Mouse (Mus musculus) lung, postnatal 0 days (tissue): Measurements from ENCODE around the gene Ube2q1. TPM values are rescaled to one million over a fixed set of nuclear protein-coding genes. Genes with fewer than 3 reads are reported as not detected.

Source experiments
- ATAC-seq: fragments of 200-750 bp; cut with Nextera tagmentation; 2 replicates; pipeline ENCODE4 v1.8.0; 2017; ENCODE audit warnings: moderate library complexity
- DNase-seq: peaks from one replicate; pipeline ENCODE4 v3.0.0-alpha.2; 2016; ENCODE audit warnings: low spot score
- H3K27ac ChIP-seq: fragments of 300-500 bp; sonication (generic); 2 replicates; pipeline ENCODE4 v1.5.1; 2014; ENCODE audit warnings: antibody characterized with exemption, mild to moderate bottlenecking, low read length, mixed read lengths
- H3K27me3 ChIP-seq: fragments of 300-500 bp; sonication (generic); replicated peaks from 2 replicates; pipeline ENCODE4 v1.6.1; 2014; ENCODE audit warnings: low read length, mixed read lengths; ENCODE audit not compliant: insufficient read depth
- H3K36me3 ChIP-seq: fragments of 300-500 bp; sonication (generic); 2 replicates; pipeline ENCODE4 v1.6.1; 2014; ENCODE audit warnings: low read length, mixed read lengths; ENCODE audit not compliant: insufficient read depth
- H3K4me1 ChIP-seq: fragments of 300-500 bp; sonication (generic); 2 replicates; pipeline ENCODE4 v1.6.1; 2014; ENCODE audit warnings: antibody characterized with exemption, low read depth, low read length, mixed read lengths; ENCODE audit not compliant: insufficient read depth
- H3K4me2 ChIP-seq: fragments of 300-500 bp; sonication (generic); replicated peaks from 2 replicates; pipeline ENCODE4 v1.6.1; 2014; ENCODE audit warnings: low read depth, mild to moderate bottlenecking, low read length, moderate library complexity, mixed read lengths
- H3K4me3 ChIP-seq: fragments of 300-500 bp; sonication (generic); 2 replicates; pipeline ENCODE4 v1.5.1; 2014; ENCODE audit warnings: low read depth, low read length
- H3K9ac ChIP-seq: fragments of 300-500 bp; sonication (generic); replicated peaks from 2 replicates; pipeline ENCODE4 v1.6.1; 2014; ENCODE audit warnings: low read depth, mild to moderate bottlenecking
- H3K9me3 ChIP-seq: fragments of 300-500 bp; sonication (generic); 2 replicates; pipeline ENCODE4 v1.6.1; 2016; ENCODE audit warnings: low read length, mixed read lengths
- CTCF ChIP-seq: IDR thresholded peaks from 2 replicates; pipeline ENCODE4 v1.5.1; 2016; ENCODE audit warnings: antibody characterized with exemption, mild to moderate bottlenecking
- EP300 ChIP-seq: IDR thresholded peaks from 2 replicates; pipeline ENCODE4 v1.6.1; 2016; ENCODE audit warnings: antibody characterized with exemption, mild to moderate bottlenecking, control low read depth
- WGBS: fragments of 180-500 bp; shearing (Covaris S2); extraction: QIAGEN DNeasy Blood & Tissue Kit; methylation state at CpG from one replicate; pipeline ENCODE4 v1.1.7; 2014; 5-methylcytosine and 5-hydroxymethylcytosine counted together
- polyA plus RNA-seq: library from polyadenylated mRNA; unstranded; fragments of >200 nt; fragmentation: Nextera tagmentation; extraction: Ambion mirVana; gene quantifications from 2 replicates; pipeline ENCODE4 v1.2.1, GENCODE M21; 2015

Gene Ube2q1
- polyA plus RNA-seq, 1 experiment from 2014 or later, result 12.4 TPM

DNA sequence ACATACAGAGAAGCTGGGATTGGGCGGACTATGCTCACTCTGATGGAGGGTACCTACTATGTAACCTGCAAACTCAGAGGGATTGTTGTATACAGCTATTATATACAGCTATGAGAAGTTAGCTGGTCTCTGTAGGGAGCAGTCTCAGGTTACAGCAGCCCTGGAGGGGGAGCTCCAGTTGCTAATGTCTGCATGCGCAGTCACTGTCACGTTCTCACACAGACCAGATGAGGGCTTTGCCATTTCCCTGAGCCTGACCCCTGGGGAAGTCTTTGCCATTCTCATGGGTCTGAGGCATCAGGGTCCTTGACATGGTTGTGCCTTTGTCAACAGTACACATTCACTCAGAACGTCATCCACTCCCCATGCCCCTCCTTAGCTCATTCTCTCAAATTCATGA is 31.8 kb downstream of the Ube2q1 start:
- WGBS, result 58% methylated on average over 4 of the region's 4 CpGs
- ATAC-seq, result no peak
- no peak overlapping the region for H3K27ac ChIP-seq
- TF ChIP-seq CTCF, result no peak
- TF ChIP-seq EP300, result no peak
- no peaks in the 10 kb centered on the region for H3K36me3 ChIP-seq
- no peak for DNase-seq
- H3K9me3 ChIP-seq, result no peaks in the 10 kb centered on the region
- H3K27me3 ChIP-seq, result no peaks in the 10 kb centered on the region
- H3K4me2 ChIP-seq, result no peak overlapping the region
- no peaks in the 10 kb centered on the region; the same call in 1 of the 2 replicates for H3K4me1 ChIP-seq
- no peak overlapping the region for H3K9ac ChIP-seq
- no peak overlapping the region for H3K4me3 ChIP-seq

DNA sequence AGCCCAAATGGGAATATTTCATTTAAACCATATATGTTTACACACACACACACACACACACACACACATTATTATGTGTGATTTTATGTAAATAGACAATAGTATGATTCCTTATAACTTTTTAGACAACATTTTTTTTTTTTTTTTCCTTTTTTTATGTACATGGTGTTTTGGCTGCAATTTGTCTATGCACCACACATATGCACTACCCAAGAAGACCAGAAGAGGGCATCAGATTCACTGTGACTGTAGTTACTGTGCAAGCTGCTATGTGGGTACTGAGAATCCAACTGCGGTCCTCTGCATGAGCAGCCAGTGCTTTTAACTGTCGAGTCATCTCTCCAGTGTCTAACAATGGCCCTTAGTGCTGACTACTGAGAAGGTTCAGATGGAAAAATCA is 33.3 kb downstream of the Ube2q1 start:
- WGBS, result 95% methylated on average over 2 of the region's 2 CpGs

DNA sequence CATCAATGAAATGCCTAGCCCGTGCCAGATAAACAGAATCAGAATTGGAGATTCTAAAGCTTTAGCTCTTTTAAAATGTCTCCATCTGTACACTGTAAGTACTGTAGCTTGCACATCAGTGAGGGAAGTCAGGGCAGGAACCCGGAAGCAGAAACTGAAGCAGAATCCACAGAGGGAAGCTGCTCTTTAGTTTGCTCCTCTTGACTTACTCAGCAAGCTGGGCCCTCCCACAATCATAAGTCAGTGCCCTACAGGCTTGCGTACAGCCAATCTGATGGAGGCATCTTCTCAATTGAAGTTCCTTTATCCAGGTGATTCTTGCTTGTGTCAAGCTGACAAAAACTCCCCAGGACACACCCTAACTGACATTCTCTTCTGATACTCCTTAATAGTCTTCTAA is 33.8 kb downstream of the Ube2q1 start:
- DNase-seq (no peak), ATAC-seq (no peak)
- H3K27me3 ChIP-seq, result no peaks in the 10 kb centered on the region
- no peak overlapping the region for H3K4me2 ChIP-seq
- 87% methylated on average over 3 of the region's 3 CpGs for WGBS
- H3K9ac ChIP-seq, result no peak overlapping the region
- H3K27ac ChIP-seq, result no peak overlapping the region
- no peaks in the 10 kb centered on the region for H3K36me3 ChIP-seq
- H3K4me1 ChIP-seq, result no peaks in the 10 kb centered on the region
- TF ChIP-seq CTCF (no peak), EP300 (no peak)
- no peak overlapping the region for H3K4me3 ChIP-seq
- no peaks in the 10 kb centered on the region for H3K9me3 ChIP-seq

More for the DNA sequence above, 33.3 kb downstream of the Ube2q1 start:
- no peaks in the 10 kb centered on the region for H3K9me3 ChIP-seq
- TF ChIP-seq EP300 (no peak), CTCF (peak; percentile 52)
- H3K4me3 ChIP-seq, result no peak overlapping the region
- ATAC-seq (no peak), DNase-seq (no peak)
- no peak overlapping the region for H3K27ac ChIP-seq
- no peaks in the 10 kb centered on the region for H3K27me3 ChIP-seq
- no peaks in the 10 kb centered on the region for H3K36me3 ChIP-seq
- H3K4me1 ChIP-seq, result no peaks in the 10 kb centered on the region; the same call in 1 of the 2 replicates
- H3K4me2 ChIP-seq, result no peak overlapping the region
- H3K9ac ChIP-seq, result no peak overlapping the region

DNA sequence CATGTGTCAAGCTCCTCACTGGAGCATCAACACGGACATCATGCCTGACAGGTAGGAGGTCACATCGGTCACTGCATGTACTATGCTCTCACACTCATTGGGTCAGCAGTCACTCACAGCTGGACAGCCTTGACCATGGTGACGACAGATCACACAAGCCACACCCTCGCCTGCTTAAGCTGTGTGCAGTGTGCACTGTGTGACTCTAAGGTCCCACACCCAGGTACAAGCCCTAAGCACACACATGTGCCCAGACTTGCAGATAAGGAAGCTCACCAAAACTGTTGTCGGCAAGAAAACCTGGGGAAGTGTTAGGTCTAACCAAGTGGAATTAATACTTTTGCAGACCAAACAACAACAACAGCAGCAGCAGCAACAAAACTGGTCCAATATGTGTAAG is 34.5 kb downstream of the Ube2q1 start:
- ATAC-seq, result no peak
- no peak for DNase-seq
- Histone ChIP-seq H3K4me2 (no peak overlapping the region), H3K27me3 (no peaks in the 10 kb centered on the region), H3K4me3 (no peak overlapping the region), H3K9me3 (no peaks in the 10 kb centered on the region), H3K9ac (no peak overlapping the region), H3K36me3 (no peaks in the 10 kb centered on the region), H3K4me1 (no peaks in the 10 kb centered on the region), H3K27ac (no peak overlapping the region)
- WGBS, result 55% methylated on average over 5 of the region's 5 CpGs
- no peak for TF ChIP-seq EP300
- no peak for TF ChIP-seq CTCF

DNA sequence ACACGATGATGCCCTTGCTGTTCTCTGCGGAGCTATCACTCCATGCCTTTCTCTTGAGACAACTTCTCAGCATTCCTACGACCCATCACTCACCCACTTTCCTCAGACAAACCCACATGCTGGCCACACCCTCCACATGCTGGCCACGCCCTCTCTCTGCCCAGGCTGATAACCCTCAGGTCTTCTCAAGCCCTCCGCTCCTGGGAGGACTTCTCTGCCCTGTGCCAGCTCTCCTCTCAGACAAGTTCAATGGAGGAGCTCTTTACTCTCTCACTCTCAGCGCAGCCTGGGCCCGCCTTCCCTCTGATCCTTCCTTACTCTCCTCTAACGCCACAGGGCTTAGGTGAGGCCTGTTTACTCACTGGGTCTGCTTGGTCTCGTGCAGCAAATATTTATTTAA is 35.2 kb downstream of the Ube2q1 start:
- Histone ChIP-seq H3K9me3 (no peaks in the 10 kb centered on the region), H3K4me3 (no peak overlapping the region), H3K9ac (no peak overlapping the region), H3K27me3 (no peaks in the 10 kb centered on the region), H3K36me3 (no peaks in the 10 kb centered on the region), H3K4me2 (no peak overlapping the region), H3K4me1 (no peaks in the 10 kb centered on the region), H3K27ac (no peak overlapping the region)
- TF ChIP-seq EP300 (no peak), CTCF (no peak)
- ATAC-seq, result no peak
- WGBS, result 40% methylated on average over 9 of the region's 9 CpGs
- no peak for DNase-seq

DNA sequence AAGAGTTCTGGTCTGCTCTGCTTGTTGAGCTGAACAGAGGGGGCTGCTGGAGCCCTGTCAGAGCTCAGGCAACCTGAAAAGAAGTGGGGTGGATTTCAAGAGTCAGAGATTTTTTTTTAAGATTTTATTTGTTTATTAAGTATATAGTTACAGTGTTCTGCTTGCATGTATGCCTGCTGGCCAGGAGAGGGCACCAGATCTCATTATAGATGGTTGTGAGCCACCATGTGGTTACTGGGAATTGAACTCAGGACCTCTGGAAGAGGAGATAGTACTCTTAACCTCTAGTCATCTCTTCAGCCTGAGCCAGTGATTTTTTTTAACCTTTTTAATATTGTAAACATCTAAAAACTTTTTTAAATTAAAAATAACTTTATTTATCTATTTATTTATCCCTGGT is 37.4 kb downstream of the Ube2q1 start:
- H3K36me3 ChIP-seq, result no peaks in the 10 kb centered on the region
- no peak overlapping the region for H3K9ac ChIP-seq
- H3K27me3 ChIP-seq, result no peaks in the 10 kb centered on the region
- no peak overlapping the region for H3K4me3 ChIP-seq
- no peak overlapping the region for H3K27ac ChIP-seq
- no peak for DNase-seq
- TF ChIP-seq CTCF (peak; percentile 51), EP300 (no peak)
- H3K9me3 ChIP-seq, result no peaks in the 10 kb centered on the region
- H3K4me1 ChIP-seq, result no peaks in the 10 kb centered on the region
- no peak for ATAC-seq
- H3K4me2 ChIP-seq, result no peak overlapping the region

DNA sequence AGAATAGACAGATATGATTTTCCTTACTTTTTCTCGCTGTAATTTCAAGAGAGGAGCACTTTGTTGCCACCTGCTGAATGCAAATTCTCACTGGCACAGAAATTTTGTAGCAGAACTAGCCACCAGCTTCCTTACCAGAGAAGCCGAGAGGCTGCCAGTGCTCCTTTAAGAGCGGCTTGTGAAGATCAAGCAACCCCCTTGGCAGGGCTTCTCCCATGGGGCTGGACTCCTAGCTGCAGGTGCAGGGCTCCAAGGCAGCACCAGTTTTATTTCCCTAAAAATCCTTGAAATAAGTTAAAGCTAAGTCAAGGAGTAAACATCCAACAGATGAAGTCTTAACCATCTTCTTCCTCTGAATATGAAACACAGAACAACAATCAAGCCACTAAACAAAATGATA is 38.8 kb downstream of the Ube2q1 start:
- Histone ChIP-seq H3K36me3 (no peaks in the 10 kb centered on the region), H3K9me3 (no peaks in the 10 kb centered on the region), H3K27me3 (no peaks in the 10 kb centered on the region), H3K4me3 (no peak overlapping the region), H3K9ac (no peak overlapping the region), H3K4me2 (no peak overlapping the region), H3K27ac (no peak overlapping the region), H3K4me1 (no peaks in the 10 kb centered on the region)
- ATAC-seq (no peak), DNase-seq (no peak)
- WGBS, result 69% methylated on average over 3 of the region's 3 CpGs
- no peak for TF ChIP-seq CTCF
- TF ChIP-seq EP300, result no peak
